Mouse (Mus musculus) stomach, postnatal 0 days (tissue): ENCODE results near the gene Zfp454.

Source experiments
- CTCF ChIP-seq: IDR thresholded peaks from 2 replicates; pipeline ENCODE4 v1.5.1; 2016; ENCODE audit warnings: antibody characterized with exemption, low read depth, mild to moderate bottlenecking, moderate library complexity
- EP300 ChIP-seq: optimal IDR thresholded peaks from 2 replicates; pipeline ENCODE3; 2016; ENCODE audit warnings: antibody characterized with exemption

GRCm38 (mm10) chr11:50845951-50846350 is 41.5 kb downstream of the Zfp454 start:
- no peak for TF ChIP-seq CTCF
- TF ChIP-seq EP300, result no peak
